Mouse (Mus musculus): Measurements from ENCODE around the gene Ogfr. TPM values are rescaled to one million over a fixed set of nuclear protein-coding genes. Genes with fewer than 3 reads are reported as not detected.

The Ogfr gene
- total and polyA plus RNA-seq, 2 experiments from 2014 or later = 82.4 to 121 TPM

GRCm38 (mm10) chr2:180569028-180569643 is 19.9 kb upstream of the Ogfr start:
- H3K36me3 ChIP-seq (ENCODE audit: insufficient read depth, low read length) = no peaks in the 10 kb centered on the region
- no peaks in the 10 kb centered on the region for H3K9me3 ChIP-seq (ENCODE audit: low read length)
- no peak overlapping the region for H3K27ac ChIP-seq (ENCODE audit: low read depth, low read length)
- no peak overlapping the region for H3K4me3 ChIP-seq (ENCODE audit: low read depth, low read length)
- peaks cover 3% of the 10 kb centered on the region; the same call in 1 of the 2 replicates for H3K4me1 ChIP-seq (ENCODE audit: insufficient read depth, low read length)
- H3K27me3 ChIP-seq (ENCODE audit: insufficient read depth, low read length) = 0 out of 2 replicates have a peak, but pooled peaks cover 4% of the 10 kb centered on the region
- TF ChIP-seq CTCF (IDR thresholded peaks at IDR 0.05) = no peak
- H3K9ac ChIP-seq (replicated peaks; ENCODE audit: low read length, poor library complexity, severe bottlenecking) = no peak overlapping the region
- ATAC-seq (ENCODE audit: low FRiP score) (no peak), DNase-seq (ENCODE audit: low spot score) (peak; percentile 53)
- 33% methylated on average over 3 of the region's 3 CpGs for WGBS
- no peak overlapping the region for H3K4me2 ChIP-seq (ENCODE audit: low read depth, low read length, poor library complexity, severe bottlenecking)

DNA sequence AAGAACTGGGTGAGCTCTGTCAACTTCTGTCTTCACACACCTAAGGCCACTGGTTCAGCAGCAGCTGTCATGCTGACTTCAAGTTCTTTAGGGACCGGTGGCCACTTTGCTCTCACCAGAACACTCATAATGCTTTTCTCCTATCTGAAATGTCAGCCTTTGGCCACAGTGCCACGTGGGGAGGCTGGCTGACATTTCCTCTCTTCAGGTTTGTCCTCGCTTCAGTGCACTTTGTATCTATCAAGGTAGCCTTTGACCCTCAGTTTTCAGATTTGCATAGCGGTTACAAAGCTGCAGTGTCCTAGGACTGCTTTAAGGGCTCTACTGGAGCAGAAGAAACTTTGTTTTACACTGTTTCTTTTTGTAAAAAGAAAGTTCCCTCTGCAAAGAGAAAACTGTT is 12.6 kb upstream of the Ogfr start:
- Histone ChIP-seq H3K9me3 (ENCODE audit: low read length) (no peaks in the 10 kb centered on the region), H3K27me3 (ENCODE audit: insufficient read depth, low read length) (no peaks in the 10 kb centered on the region), H3K9ac (replicated peaks; ENCODE audit: low read length, poor library complexity, severe bottlenecking) (no peak overlapping the region), H3K4me3 (ENCODE audit: low read depth, low read length) (no peak overlapping the region), H3K27ac (ENCODE audit: low read depth, low read length) (no peak overlapping the region), H3K4me1 (ENCODE audit: insufficient read depth, low read length) (no peaks in the 10 kb centered on the region), H3K36me3 (ENCODE audit: insufficient read depth, low read length) (no peaks in the 10 kb centered on the region), H3K4me2 (ENCODE audit: low read depth, low read length, poor library complexity, severe bottlenecking) (no peak overlapping the region)
- DNase-seq (ENCODE audit: low spot score) = no peak
- 45% methylated on average over 4 of the region's 4 CpGs for WGBS
- no peak for TF ChIP-seq CTCF (IDR thresholded peaks at IDR 0.05)
- no peak for ATAC-seq (ENCODE audit: low FRiP score)

DNA sequence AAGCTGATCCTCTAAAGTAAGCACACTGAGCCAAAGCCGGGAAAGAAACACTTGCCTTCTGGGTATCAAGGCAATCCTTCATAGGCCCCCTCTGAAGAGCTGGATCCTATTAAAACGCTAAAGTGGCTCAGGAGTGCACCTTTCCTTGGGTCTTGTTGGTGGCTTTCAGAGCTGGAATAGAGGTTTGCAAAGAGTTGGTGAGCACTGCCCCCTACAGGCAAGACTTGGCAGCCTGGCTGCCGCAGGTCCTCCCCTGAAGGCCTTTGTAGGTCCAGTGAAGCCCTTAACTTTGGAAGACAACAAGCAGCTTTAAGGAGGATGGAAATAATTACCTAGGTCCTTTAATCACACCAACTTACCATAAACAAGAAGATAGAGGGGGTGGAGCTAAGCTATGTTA is 10.4 kb upstream of the Ogfr start:
- no peak overlapping the region for H3K9ac ChIP-seq (replicated peaks; ENCODE audit: low read length, poor library complexity, severe bottlenecking)
- 2% methylated on average over 3 of the region's 3 CpGs for WGBS
- ATAC-seq (ENCODE audit: low FRiP score) (no peak), DNase-seq (ENCODE audit: low spot score) (peak; percentile 84)
- H3K4me3 ChIP-seq (ENCODE audit: low read depth, low read length) = no peak overlapping the region
- no peaks in the 10 kb centered on the region for H3K27me3 ChIP-seq (ENCODE audit: insufficient read depth, low read length)
- no peaks in the 10 kb centered on the region for H3K9me3 ChIP-seq (ENCODE audit: low read length)
- H3K4me2 ChIP-seq (ENCODE audit: low read depth, low read length, poor library complexity, severe bottlenecking) = no peak overlapping the region
- TF ChIP-seq CTCF (IDR thresholded peaks at IDR 0.05) = peak; percentile 96
- peaks cover 5% of the 10 kb centered on the region; the same call in 1 of the 2 replicates for H3K4me1 ChIP-seq (ENCODE audit: insufficient read depth, low read length)
- no peak overlapping the region for H3K27ac ChIP-seq (ENCODE audit: low read depth, low read length)
- H3K36me3 ChIP-seq (ENCODE audit: insufficient read depth, low read length) = no peaks in the 10 kb centered on the region

DNA sequence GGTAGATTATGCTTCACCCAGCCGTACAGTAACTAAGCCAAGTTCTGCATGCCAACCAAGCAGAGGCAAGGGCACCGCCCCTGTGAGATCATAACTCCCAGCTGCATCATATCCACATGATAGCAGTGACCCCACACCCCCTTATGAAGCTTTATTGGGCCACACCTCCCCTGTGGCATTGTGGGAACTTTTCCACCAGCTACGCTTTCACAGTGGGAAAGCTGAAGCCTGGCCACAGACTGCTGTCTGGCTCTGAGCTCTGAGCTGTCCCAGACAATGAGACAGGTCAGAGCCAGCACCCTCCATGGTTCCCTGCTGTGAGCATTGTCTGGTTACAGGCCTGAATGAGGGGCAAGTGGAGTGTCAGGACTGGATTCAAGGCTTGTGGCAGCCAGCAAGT is 8.0 kb upstream of the Ogfr start, which contains the start of gene Mrgbp:
Gene Mrgbp (plus strand): TSS at position 303 of the 400 bp plus-strand sequence.
- WGBS = 78% methylated on average over 3 of the region's 3 CpGs
- peaks cover 8% of the 10 kb centered on the region; the same call in 1 of the 2 replicates for H3K4me1 ChIP-seq (ENCODE audit: insufficient read depth, low read length)

DNA sequence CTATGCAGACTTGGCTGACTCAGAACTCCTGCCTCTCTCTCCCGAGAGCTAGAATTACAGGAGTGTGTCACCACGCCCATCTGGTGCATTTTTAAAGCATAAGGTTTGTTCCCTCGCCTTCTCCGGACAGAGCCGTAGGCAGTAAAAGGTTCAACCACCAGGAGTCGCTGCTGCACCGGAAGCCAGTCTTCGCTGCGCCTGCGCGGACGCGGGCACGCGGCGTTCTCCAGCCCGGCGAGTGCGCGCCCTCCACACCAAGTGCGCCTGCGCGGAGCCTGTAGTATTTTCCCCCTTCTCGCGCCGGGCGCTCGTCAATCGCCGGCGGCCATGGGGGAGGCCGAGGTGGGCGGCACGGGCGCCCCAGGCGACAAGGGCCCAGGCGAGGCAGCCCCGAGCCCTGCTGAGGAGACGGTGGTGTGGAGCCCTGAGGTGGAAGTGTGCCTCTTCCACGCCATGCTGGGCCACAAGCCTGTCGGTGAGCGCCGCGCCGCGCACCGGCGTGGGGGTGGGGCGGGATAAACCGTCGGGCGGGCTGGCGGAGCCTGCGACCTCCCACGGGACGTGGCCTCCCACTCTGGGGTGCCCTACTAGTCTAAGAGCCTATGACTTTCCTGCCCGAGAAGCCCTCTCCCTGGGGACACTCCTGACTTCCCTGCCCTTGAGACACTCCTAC is 6.4 kb upstream of the Ogfr start:
- Histone ChIP-seq H3K9me3 (ENCODE audit: low read length) (no peaks in the 10 kb centered on the region), H3K4me1 (ENCODE audit: insufficient read depth, low read length) (peaks cover 8% of the 10 kb centered on the region; the same call in 1 of the 2 replicates), H3K27me3 (ENCODE audit: insufficient read depth, low read length) (no peaks in the 10 kb centered on the region), H3K36me3 (ENCODE audit: insufficient read depth, low read length) (peaks cover 25% of the 10 kb centered on the region; the same call in 1 of the 2 replicates), H3K9ac (replicated peaks; ENCODE audit: low read length, poor library complexity, severe bottlenecking) (peak overlapping the region; percentile 91), H3K27ac (ENCODE audit: low read depth, low read length) (peak overlapping the region; percentile 73), H3K4me3 (ENCODE audit: low read depth, low read length) (peak overlapping the region; percentile 92), H3K4me2 (ENCODE audit: low read depth, low read length, poor library complexity, severe bottlenecking) (peak overlapping the region; percentile 97)
- under 1% methylated on average over 52 of the region's 57 CpGs for WGBS
- ATAC-seq (ENCODE audit: low FRiP score) = peak; percentile 69
- peak; percentile 98 for TF ChIP-seq CTCF (IDR thresholded peaks at IDR 0.05)
- peak; percentile 94 for DNase-seq (ENCODE audit: low spot score)

More for the DNA sequence above, 8.0 kb upstream of the Ogfr start, which contains the start of gene Mrgbp:
- DNase-seq (ENCODE audit: low spot score) (no peak), ATAC-seq (ENCODE audit: low FRiP score) (no peak)
- Histone ChIP-seq H3K4me3 (ENCODE audit: low read depth, low read length) (no peak within 1 kb of the TSS), H3K4me2 (ENCODE audit: low read depth, low read length, poor library complexity, severe bottlenecking) (no peak within 1 kb of the TSS), H3K36me3 (ENCODE audit: insufficient read depth, low read length) (peaks cover 13% of the 10 kb centered on the region; the same call in 1 of the 2 replicates), H3K9ac (replicated peaks; ENCODE audit: low read length, poor library complexity, severe bottlenecking) (no peak within 1 kb of the TSS), H3K27ac (ENCODE audit: low read depth, low read length) (no peak within 1 kb of the TSS; the same call in 1 of the 2 replicates), H3K9me3 (ENCODE audit: low read length) (no peaks in the 10 kb centered on the region), H3K27me3 (ENCODE audit: insufficient read depth, low read length) (no peaks in the 10 kb centered on the region)
- TF ChIP-seq CTCF (IDR thresholded peaks at IDR 0.05) = no peak

DNA sequence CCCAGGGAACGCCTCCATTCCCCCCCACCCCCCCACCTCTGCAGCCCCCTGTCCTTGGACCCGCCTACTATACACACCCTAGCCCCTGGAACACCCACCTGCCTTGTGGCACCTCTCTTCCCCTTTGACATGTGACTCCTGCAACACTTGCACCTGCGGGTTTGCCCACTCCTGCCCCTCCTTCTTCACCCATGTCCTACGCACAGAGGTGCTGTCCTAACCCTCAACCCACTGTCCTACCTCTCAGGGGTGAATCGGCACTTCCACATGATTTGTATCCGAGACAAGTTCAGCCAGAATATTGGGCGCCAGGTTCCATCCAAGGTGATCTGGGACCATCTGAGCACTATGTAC is 5.9 kb upstream of the Ogfr start:
- Histone ChIP-seq H3K36me3 (ENCODE audit: insufficient read depth, low read length) (peaks cover 25% of the 10 kb centered on the region; the same call in 1 of the 2 replicates), H3K4me3 (ENCODE audit: low read depth, low read length) (peak overlapping the region; percentile 92), H3K9me3 (ENCODE audit: low read length) (no peaks in the 10 kb centered on the region), H3K4me1 (ENCODE audit: insufficient read depth, low read length) (peaks cover 8% of the 10 kb centered on the region; the same call in 1 of the 2 replicates), H3K27ac (ENCODE audit: low read depth, low read length) (peak overlapping the region; percentile 73), H3K9ac (replicated peaks; ENCODE audit: low read length, poor library complexity, severe bottlenecking) (peak overlapping the region; percentile 91), H3K4me2 (ENCODE audit: low read depth, low read length, poor library complexity, severe bottlenecking) (peak overlapping the region; percentile 97), H3K27me3 (ENCODE audit: insufficient read depth, low read length) (no peaks in the 10 kb centered on the region)
- DNase-seq (ENCODE audit: low spot score) (no peak), ATAC-seq (ENCODE audit: low FRiP score) (peak; percentile 48; the same call in 1 of the 2 replicates)
- TF ChIP-seq CTCF (IDR thresholded peaks at IDR 0.05) = no peak
- WGBS = 33% methylated on average over 6 of the region's 7 CpGs
